Mouse (Mus musculus) lung, postnatal 0 days (tissue): ENCODE results near the gene Hist1h1e.
"Not testable (repeated sequence)": the region's sequence is repeated elsewhere in the genome, so short reads cannot be mapped to it uniquely, and the experiment has no call there.

Experiments used
- CTCF ChIP-seq: IDR thresholded peaks from 2 replicates; pipeline ENCODE4 v1.5.1; 2016; ENCODE audit warnings: antibody characterized with exemption, mild to moderate bottlenecking
- EP300 ChIP-seq: IDR thresholded peaks from 2 replicates; pipeline ENCODE4 v1.6.1; 2016; ENCODE audit warnings: antibody characterized with exemption, mild to moderate bottlenecking, control low read depth

DNA sequence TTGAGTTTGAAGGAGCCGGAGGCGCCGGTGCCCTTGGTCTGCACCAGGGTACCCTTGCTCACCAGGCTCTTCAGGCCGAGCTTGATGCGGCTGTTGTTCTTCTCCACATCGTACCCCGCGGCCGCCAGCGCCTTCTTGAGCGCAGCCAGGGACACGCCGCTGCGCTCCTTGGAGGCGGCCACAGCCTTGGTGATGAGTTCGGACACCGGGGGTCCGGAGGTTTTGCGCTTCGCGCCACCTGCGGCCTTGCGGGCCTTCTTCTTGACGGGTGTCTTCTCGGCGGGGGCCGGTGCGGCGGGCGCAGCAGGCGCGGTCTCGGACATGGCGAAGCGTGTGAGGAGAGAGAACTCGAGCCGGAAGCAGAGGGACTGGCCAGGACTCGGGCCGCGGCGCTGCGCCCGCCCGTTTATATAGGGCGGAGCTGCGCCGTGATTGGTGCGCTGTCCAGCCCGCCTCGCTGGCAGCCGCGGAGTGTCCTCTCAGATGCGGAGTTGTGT lies at the start of gene Hist1h1e:
- TF ChIP-seq CTCF, EP300: not testable (repeated sequence)
